Mouse (Mus musculus) naive thymus-derived CD4-positive, alpha-beta T cell, adult 2 months (primary cell): ENCODE measurements around the gene Rpl22.

Source experiments
- DNase-seq: peaks from one replicate; pipeline ENCODE4 v3.0.0-alpha.2; 2011; ENCODE audit warnings: low read depth

Gene Rpl22

GRCm38 (mm10) chr4:152325574-152326411 lies at the start of gene Rpl22:
Gene Rpl22 (plus strand): TSS chr4:152325742.
- peak; percentile 97 for DNase-seq

GRCm38 (mm10) chr4:152276389-152277347 lies 48.9 kb upstream of the Rpl22 start:
- DNase-seq = no peak

GRCm38 (mm10) chr4:152277916-152278315 lies 47.6 kb upstream of the Rpl22 start:
- DNase-seq = no peak

- no peak for DNase-seq
These were observed 46.6 kb upstream of the Rpl22 start for GRCm38 (mm10) chr4:152278986-152279385.

- no peak for DNase-seq
These were observed 43.9 kb upstream of the Rpl22 start for GRCm38 (mm10) chr4:152281601-152282000.

- no peak for DNase-seq
These were observed 42.8 kb upstream of the Rpl22 start for GRCm38 (mm10) chr4:152282721-152283120.

- DNase-seq = peak; percentile 92
These were observed 42.2 kb upstream of the Rpl22 start for GRCm38 (mm10) chr4:152283186-152283950.

- DNase-seq = peak; percentile 71
These were observed 40.0 kb upstream of the Rpl22 start for GRCm38 (mm10) chr4:152285505-152285904.

- peak; percentile 22 for DNase-seq
These were observed 39.4 kb upstream of the Rpl22 start for GRCm38 (mm10) chr4:152286183-152286582.

- DNase-seq = peak; percentile 66
These were observed 38.7 kb upstream of the Rpl22 start for GRCm38 (mm10) chr4:152286887-152287286.

GRCm38 (mm10) chr4:152287317-152288120 lies 38.0 kb upstream of the Rpl22 start:
- no peak for DNase-seq

GRCm38 (mm10) chr4:152288398-152288945 lies 37.1 kb upstream of the Rpl22 start:
- DNase-seq = no peak

- no peak for DNase-seq
These were observed 35.2 kb upstream of the Rpl22 start for GRCm38 (mm10) chr4:152290385-152290784.

- DNase-seq = no peak
These were observed 34.6 kb upstream of the Rpl22 start for GRCm38 (mm10) chr4:152290991-152291390.

- DNase-seq = no peak
These were observed 34.0 kb upstream of the Rpl22 start, which contains the start of gene Hes3 for GRCm38 (mm10) chr4:152291562-152291961. Gene Hes3 (minus strand): TSS chr4:152291662.

- no peak for DNase-seq
These were observed 33.3 kb upstream of the Rpl22 start for GRCm38 (mm10) chr4:152292102-152292765.

- no peak for DNase-seq
These were observed 31.2 kb upstream of the Rpl22 start for GRCm38 (mm10) chr4:152294188-152294929.

- DNase-seq = peak; percentile 47
These were observed 29.6 kb upstream of the Rpl22 start for GRCm38 (mm10) chr4:152295916-152296315.

GRCm38 (mm10) chr4:152296371-152296770 lies 29.2 kb upstream of the Rpl22 start:
- no peak for DNase-seq
